Mouse (Mus musculus) kidney, adult 8-10 months (tissue): ENCODE data around the gene Mras.
A peak's percentile ranks its signal among the peaks of the same experiment; 100 is the strongest.

Experiments used
- DNase-seq, 2 experiments: peaks; one replicate each; pipeline ENCODE4 v3.0.0; 2022

The Mras gene

DNA sequence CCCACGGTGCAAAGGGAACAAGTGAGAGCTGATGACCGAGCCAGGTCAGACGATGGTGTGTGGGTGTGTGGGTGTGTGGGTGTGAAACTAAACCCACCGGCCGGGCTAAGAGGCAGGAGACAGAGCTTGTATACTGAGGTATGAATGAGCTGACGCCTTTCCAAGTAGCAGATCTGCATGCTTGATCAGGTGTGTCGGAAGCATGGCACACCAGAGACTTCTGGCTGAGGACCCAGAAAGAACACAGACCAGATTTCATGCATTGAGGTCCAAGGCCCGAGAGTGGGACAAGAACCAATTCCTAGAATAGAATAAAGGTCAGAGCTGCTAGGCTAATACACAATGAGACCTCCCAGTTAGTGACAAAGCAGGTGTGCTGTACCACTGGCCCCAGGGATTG is 1.9 kb upstream of the Mras start:
- DNase-seq = no peak

- DNase-seq = no peak
Observed at GRCm38 (mm10) chr9:99437781-99438565, 792 bp upstream of the Mras start.

DNA sequence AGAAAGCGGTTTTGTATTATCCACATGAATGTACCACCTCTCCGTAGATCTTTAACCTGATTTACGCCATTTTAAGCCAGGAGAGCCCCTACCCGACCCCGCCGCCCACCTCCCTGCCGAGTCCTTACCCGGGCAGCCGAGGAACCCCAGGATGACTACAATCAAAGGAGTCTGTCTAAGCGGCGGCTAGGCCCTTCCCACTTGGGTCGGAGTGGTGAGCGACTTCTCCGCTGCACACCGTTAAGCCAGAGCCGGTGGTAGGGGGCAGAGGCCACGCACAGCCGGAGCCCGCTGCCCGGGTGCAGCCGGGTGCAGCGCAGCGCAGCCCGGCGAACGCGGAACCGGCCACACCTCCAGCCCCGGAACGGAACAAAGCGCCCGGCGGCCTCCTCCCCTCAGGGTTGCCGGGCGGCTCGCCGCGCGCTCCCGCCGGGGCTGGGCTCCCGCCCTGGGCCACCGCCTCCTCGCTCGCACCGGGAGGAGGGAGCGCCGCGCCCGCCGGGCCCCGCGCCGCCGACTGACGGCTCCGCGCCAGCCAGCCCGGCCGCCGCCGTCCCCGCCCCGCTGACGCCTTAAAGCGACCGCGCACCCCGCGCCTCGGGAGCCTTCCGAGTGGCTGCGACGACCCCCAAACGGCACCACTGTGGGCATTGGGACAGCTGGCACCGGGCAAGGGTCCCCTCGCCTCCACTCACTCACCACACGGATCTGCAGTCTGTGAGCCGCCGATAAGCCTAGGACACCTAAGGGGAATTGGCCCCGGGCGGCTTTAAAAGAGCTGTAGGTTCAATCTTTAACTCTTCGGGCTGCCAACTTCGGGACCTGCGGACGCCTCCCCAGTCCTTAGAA is 775 bp downstream of the Mras start:
- DNase-seq = peak; percentile 70 to 78

- DNase-seq = peak in 1 of 2 experiments; percentile 56
Observed at GRCm38 (mm10) chr9:99435619-99436181, 1.5 kb downstream of the Mras start.

DNA sequence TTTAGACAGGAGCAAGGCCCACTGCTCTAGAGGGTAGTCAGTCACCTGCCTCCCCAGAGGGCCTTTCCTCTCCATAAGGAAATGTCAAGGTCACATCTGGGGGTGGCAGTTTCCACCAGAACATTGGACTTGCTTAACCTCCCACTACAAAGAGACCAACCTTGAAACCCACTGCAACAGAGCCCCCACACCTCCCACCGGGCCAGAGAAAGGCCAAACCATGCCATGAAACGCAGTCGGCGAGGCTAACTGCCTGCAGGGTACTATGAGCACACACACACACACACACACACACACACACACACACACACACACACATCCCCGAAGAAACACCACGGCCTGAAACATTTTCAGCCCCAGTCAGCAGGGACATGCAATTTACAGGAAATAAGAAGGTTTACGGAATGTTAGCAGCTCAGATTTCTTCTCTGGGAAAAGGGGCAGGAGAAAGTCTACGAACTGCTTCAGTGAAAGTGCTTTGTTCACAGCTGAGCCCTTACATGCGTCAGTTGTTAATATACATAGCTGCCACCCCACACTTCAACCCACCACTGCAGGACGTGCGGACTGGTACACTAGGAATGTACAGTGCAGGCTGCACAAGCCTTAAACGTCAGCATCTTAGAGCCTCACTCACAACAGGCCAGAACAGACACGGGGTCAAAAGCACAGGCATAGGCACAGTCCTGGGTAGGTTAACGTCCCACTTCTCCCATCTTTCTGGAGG is 2.1 kb downstream of the Mras start:
- DNase-seq = no peak

DNA sequence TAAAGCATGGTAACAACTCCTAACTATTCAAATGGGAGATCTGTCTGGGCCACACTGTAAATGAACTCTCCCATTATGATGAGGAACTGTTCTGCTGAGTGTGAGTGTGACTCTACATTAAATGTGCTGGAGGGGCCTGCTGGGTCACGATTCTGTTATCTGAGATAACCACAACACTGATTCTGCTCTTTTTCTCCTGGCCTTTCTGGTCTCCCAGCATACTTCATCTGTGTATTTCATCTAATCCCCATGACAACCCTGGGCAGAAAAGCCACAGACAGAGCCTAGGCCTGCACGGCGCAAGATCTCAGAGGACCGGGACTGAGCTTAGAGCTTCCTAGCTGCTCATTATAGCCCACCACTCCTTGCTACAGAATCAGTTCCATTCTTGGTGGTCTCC is 4.7 kb downstream of the Mras start:
- DNase-seq = no peak

- DNase-seq = no peak
Observed at GRCm38 (mm10) chr9:99431963-99432362, 5.2 kb downstream of the Mras start.

DNA sequence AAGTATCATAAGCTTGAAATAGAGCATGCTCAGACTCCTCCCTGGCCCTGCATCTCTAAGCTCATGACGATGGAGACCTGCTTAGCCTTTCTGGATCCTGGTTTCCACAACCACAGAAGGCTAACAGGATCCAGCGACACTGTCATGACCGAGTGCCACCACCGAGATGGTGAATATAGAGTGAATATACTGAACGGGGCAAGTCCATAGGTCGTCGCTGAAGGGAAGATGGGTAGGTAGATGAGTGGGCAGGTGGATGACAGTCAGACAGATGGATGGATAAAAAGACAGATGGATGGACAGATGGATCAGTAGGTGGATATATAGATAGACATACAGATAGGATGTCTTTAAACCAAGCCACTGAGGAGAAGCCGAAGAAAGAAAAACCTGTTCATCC is 5.8 kb downstream of the Mras start:
- DNase-seq = no peak

GRCm38 (mm10) chr9:99430806-99431205 is 6.4 kb downstream of the Mras start:
- DNase-seq = no peak

- DNase-seq = no peak
Observed at GRCm38 (mm10) chr9:99429845-99430244, 7.3 kb downstream of the Mras start.

DNA sequence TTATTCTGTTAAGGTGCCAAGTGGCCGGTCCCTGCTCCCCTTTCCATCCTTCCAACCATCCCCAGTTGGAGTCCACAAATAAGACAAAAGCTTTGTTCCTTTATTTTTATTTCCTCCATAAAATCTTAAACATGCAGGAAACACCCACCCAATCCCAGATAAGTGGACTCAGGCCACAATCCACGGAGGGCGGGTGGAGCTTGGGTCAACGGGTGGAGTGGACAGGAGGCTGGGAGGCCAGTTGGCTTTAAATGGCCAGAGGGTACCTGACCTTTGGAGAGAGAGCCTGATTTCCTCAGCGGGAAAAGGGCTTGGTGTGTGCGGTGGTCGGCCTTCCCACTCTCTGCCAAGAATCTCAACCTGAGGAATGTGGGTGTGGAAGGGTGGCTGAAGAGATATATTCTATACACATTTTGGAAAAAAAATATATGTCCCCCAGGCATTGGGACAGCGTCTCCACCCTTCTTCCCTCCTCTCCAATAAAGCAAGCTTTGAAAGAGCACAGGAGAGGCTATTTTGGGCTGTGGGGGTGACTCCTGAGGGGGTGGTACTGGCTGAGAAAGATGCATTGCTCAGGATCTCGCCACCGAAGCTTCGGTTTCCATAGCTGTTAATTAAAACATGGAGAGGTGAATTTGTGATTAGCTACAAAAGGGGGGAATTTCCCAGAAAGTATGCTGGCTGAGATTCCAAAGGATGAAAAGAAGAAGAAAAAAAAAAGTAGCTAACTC is 8.4 kb downstream of the Mras start:
- no peak for DNase-seq

- DNase-seq = no peak
Observed at GRCm38 (mm10) chr9:99425262-99425661, 11.9 kb downstream of the Mras start.

DNA sequence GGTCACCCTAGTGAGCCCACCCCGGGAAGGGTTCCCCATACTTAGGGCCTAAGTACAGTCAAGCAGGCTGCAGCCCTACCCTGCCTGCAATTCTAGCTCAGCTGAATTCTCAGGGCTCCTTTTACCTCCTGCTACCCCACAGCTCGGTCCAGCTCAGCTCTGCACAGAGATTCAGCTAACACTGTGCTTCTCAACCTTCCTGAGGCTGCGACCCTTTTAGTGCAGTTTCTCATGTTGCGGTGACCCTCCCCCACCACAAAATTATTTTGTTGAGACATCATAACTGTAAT is 12.7 kb downstream of the Mras start:
- DNase-seq = no peak

- no peak for DNase-seq
Observed at GRCm38 (mm10) chr9:99423692-99424573, 13.2 kb downstream of the Mras start.

- DNase-seq = no peak
Observed at GRCm38 (mm10) chr9:99421914-99422313, 15.3 kb downstream of the Mras start.

- DNase-seq = no peak
Observed at GRCm38 (mm10) chr9:99419951-99420701, 17.1 kb downstream of the Mras start.

DNA sequence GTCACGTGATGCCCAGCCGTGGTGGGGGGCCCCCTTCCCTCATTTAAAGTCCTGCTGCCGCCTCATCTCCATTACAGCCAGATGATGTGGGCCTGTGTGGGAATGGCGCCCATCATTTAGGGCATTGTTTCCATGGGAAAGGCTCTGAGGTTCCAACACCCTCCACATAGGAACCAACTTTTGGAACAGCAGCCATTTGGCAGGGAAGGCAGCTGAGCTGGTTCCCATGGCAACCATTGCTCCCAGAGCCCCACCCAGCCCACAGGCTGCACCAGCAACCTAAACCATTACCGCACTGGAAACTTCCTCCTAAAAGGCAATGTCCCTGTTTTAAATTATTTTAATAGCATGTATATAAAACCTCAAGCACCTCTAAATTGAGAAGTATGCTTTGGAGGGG is 18.8 kb downstream of the Mras start:
- no peak for DNase-seq

DNA sequence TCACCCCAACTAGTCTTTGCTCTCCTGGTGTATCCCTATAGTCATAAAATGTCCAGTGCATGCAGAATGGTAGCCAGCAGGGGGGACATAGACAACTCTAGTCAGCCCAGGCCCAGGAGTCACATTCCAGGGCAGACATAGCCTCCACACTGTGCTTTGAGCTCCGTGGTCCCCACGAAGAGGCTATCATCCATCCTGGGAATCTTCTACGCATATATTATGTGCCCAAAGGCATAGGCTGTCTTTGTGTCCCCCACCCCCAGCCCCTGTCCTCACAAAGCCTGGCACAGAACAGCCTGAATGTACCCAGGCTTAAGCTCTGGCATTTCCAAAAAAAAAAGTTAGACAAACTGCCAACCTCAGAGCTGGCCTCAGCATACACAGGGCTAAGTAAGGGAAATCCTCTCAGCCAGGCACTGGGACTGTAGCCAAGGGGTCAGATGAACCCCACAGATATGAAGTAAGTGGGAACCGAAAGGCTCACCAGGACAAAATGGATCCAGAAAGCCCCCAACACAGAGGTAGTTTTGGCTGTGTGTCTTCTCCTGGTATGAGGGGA is 19.8 kb downstream of the Mras start:
- DNase-seq = no peak

DNA sequence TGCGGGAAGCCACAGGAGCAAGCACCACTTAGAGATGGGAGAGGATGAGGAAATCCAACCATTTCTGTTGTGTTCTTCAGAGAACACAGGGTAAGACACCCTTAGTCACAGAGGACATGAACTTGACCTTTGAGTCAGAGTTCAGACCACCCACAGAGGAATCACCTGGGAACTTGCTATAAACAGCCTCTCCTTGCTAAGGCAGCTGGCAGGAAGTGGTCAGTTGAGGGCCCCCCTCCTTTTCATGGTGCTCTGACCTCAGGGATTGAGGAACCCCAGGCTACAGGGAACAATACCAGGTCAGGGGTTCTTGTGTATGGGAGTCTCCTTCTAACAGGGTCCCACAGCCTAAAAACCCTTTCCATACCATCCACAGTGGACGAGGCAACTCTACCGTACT is 20.4 kb downstream of the Mras start:
- DNase-seq = no peak

DNA sequence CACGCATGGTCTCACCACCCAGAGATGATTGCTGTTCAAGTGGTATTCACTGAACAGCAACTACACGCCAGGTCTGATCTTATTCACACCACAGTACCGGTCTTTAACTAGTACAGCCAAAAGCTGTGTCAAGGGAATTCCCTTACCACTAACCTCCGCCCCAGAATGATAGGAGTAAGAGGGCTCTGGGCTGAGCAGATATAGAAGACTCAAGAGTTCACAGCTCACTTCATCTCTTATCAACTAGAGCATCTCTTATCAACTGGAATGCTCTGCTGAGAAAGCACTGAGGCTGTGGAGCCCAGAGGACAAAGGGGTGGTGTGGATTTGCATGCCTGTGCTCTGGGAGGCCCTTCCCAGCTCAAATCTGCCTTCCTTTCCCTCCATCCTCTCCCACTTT is 25.4 kb downstream of the Mras start:
- no peak for DNase-seq

- DNase-seq = no peak
Observed at GRCm38 (mm10) chr9:99411093-99411492, 26.1 kb downstream of the Mras start.
